Mouse (Mus musculus) hindbrain, embryonic 14.5 days (tissue): Measurements from ENCODE around the gene Synpr. TPM values are rescaled to one million over a fixed set of nuclear protein-coding genes. Genes with fewer than 3 reads are reported as not detected.

Experiments
- ATAC-seq: fragments of 200-750 bp; cut with Nextera tagmentation; 2 replicates; pipeline ENCODE4 v1.8.0; 2017; ENCODE audit warnings: moderate number of reproducible peaks, mild to moderate bottlenecking, moderate TSS enrichment, moderate library complexity; ENCODE audit not compliant: low FRiP score
- DNase-seq: peaks from one replicate; pipeline ENCODE4 v3.0.0-alpha.2; 2015; ENCODE audit warnings: low spot score
- H3K27ac ChIP-seq: fragments of 300-500 bp; sonication (generic); 2 replicates; pipeline ENCODE4 v1.5.1; 2014; ENCODE audit warnings: mild to moderate bottlenecking, moderate library complexity
- H3K27me3 ChIP-seq: fragments of 300-500 bp; sonication (generic); 2 replicates; pipeline ENCODE4 v1.6.1; 2014; ENCODE audit warnings: mild to moderate bottlenecking, low read length, mixed read lengths; ENCODE audit not compliant: control insufficient read depth, insufficient read depth
- H3K36me3 ChIP-seq: fragments of 300-500 bp; sonication (generic); replicated peaks from 2 replicates; pipeline ENCODE4 v1.6.1; 2014; ENCODE audit not compliant: control insufficient read depth, insufficient read depth
- H3K4me1 ChIP-seq: fragments of 300-500 bp; sonication (generic); replicated peaks from 2 replicates; pipeline ENCODE4 v1.6.1; 2014; ENCODE audit warnings: antibody characterized with exemption, low read length, mixed read lengths; ENCODE audit not compliant: control insufficient read depth, insufficient read depth
- H3K4me2 ChIP-seq: fragments of 300-500 bp; sonication (generic); replicated peaks from 2 replicates; pipeline ENCODE4 v1.6.1; 2014; ENCODE audit warnings: mild to moderate bottlenecking, moderate library complexity
- H3K4me3 ChIP-seq: fragments of 300-500 bp; sonication (generic); replicated peaks from 2 replicates; pipeline ENCODE4 v1.5.1; 2014; ENCODE audit warnings: mild to moderate bottlenecking, low read length
- H3K9ac ChIP-seq: fragments of 300-500 bp; sonication (generic); 2 replicates; pipeline ENCODE4 v1.6.1; 2014
- H3K9me3 ChIP-seq: fragments of 300-500 bp; sonication (generic); 2 replicates; pipeline ENCODE4 v1.6.1; 2016; ENCODE audit warnings: low read length; ENCODE audit not compliant: control insufficient read depth
- WGBS: fragments of 180-500 bp; shearing (Covaris S2); extraction: QIAGEN DNeasy Blood & Tissue Kit; methylation state at CpG from one replicate; pipeline ENCODE4 v1.1.7; 2014; 5-methylcytosine and 5-hydroxymethylcytosine counted together
- polyA plus RNA-seq: library from polyadenylated mRNA; unstranded; fragments of >200 nt; fragmentation: Nextera tagmentation; extraction: Ambion mirVana; gene quantifications from 2 replicates; pipeline ENCODE4 v1.2.1, GENCODE M21; 2014

Synpr gene
- polyA plus RNA-seq, 1 experiment from 2014 or later = 52.7 TPM

DNA sequence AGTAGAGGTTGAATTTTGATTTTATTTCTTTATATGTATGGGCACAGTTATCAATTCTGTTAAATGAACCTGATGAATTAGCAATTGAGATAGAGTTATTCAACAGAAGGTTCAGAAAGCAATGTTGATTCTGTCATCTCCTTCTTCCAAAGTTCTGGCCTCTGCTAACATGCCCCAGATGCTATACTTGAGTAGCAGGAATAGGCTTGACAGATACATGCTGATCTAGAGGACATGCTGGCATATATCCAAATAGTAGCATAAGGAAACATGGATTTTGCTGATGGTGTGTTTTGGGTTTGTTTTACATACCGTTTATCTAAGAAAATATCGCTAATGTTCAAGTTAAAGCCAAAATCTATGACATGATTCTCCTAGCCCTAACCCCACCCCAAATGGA is 273.5 kb downstream of the Synpr start:
- H3K4me1 ChIP-seq = no peaks in the 10 kb centered on the region
- H3K27ac ChIP-seq = no peak overlapping the region
- 92% methylated on average over 2 of the region's 2 CpGs for WGBS
- H3K27me3 ChIP-seq = no peaks in the 10 kb centered on the region
- no peak overlapping the region for H3K4me2 ChIP-seq
- no peak overlapping the region for H3K9ac ChIP-seq
- no peak for ATAC-seq
- no peak for DNase-seq
- H3K4me3 ChIP-seq = no peak overlapping the region
- no peaks in the 10 kb centered on the region for H3K36me3 ChIP-seq
- H3K9me3 ChIP-seq = no peaks in the 10 kb centered on the region

DNA sequence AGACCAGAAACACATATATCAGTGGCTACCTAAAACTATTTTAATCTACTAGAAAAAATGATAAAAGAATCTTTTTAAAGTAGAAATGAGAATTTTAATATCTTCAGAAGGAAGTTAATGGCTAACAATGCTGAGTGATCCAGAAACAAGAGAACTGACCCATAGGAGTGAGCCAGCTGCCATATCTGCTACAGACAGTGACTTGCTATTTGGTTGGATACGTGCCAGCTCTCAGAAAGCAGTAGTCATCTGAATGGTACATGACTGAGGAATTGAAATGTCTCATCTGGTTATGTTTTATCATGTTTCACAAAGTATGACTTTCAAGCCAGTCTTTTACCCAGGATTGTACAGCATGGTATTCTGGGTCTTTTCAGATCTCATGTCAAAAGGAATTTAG is 282.7 kb downstream of the Synpr start:
- H3K9me3 ChIP-seq = no peaks in the 10 kb centered on the region
- 76% methylated on average over 1 of the region's 1 CpGs for WGBS
- no peak overlapping the region for H3K4me3 ChIP-seq
- no peaks in the 10 kb centered on the region for H3K4me1 ChIP-seq
- H3K27ac ChIP-seq = no peak overlapping the region
- no peaks in the 10 kb centered on the region for H3K36me3 ChIP-seq
- no peak overlapping the region for H3K4me2 ChIP-seq
- no peak for ATAC-seq
- H3K27me3 ChIP-seq = no peaks in the 10 kb centered on the region
- no peak overlapping the region for H3K9ac ChIP-seq
- no peak for DNase-seq

DNA sequence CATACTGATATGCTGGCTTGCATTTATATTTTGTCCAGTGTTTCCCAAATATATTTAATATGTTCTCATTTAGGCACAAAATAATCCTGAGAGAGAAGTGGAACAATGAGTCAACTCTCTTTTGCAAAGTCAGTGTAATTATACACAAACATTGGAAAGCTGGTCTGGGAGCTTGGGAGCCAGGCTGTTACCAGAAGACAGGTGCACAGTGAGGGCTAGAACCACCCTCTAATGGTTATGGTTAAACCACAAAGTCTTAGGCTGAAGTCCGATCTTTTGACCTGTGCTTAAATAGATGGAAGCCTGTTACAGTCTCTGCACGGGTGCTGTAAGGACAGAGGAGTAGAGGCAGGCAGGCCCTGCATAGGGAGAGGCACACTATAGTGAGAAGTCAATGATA is 283.4 kb downstream of the Synpr start:
- WGBS = 94% methylated on average over 2 of the region's 2 CpGs
- Histone ChIP-seq H3K9ac (no peak overlapping the region), H3K36me3 (no peaks in the 10 kb centered on the region), H3K4me2 (no peak overlapping the region), H3K4me3 (no peak overlapping the region), H3K27ac (no peak overlapping the region), H3K27me3 (no peaks in the 10 kb centered on the region), H3K4me1 (no peaks in the 10 kb centered on the region), H3K9me3 (no peaks in the 10 kb centered on the region)
- DNase-seq (no peak), ATAC-seq (no peak)

DNA sequence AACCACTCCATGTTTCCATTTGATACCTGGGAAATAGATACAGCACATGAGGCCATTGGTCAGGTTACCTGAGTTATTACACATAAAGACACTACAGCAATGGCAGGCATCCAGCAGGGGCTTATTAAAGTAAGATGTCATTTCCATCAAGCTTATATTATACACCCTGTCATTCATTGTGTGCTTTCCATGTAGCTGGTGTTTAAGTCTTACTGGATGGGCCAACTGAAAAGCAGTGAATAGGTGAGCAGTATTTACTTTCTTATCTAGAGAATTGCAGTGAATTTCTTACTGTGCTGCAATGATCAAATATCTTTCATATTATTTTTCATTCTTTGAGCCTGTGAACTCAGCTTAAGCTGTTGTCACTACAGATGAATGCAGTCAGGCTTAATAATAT is 287.4 kb downstream of the Synpr start:
- Histone ChIP-seq H3K27ac (no peak overlapping the region), H3K9me3 (no peaks in the 10 kb centered on the region), H3K9ac (no peak overlapping the region), H3K36me3 (no peaks in the 10 kb centered on the region), H3K4me1 (no peaks in the 10 kb centered on the region), H3K4me3 (no peak overlapping the region), H3K4me2 (no peak overlapping the region), H3K27me3 (no peaks in the 10 kb centered on the region)
- DNase-seq = no peak
- no peak for ATAC-seq

DNA sequence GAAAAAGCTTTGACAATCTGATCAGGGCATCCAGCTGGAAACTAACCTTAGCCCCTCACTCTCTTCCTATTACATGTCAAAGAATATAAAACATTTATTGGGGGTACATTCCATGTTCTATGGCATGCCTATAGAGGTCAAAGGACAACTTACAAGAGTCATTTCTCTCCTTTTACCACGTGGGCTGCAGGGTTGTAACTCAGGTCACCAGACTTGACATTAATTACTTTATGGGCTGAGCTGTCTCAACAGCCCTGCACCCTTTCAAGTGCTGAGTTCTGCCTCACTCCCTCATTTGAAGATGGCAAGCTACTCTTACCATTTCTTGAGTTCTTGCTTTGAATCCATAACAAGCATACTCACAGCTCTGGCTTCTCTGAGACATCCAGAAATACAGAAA is 287.9 kb downstream of the Synpr start:
- no peak overlapping the region for H3K4me2 ChIP-seq
- WGBS = 41% methylated on average over 1 of the region's 1 CpGs
- H3K27me3 ChIP-seq = no peaks in the 10 kb centered on the region
- H3K4me3 ChIP-seq = no peak overlapping the region
- no peaks in the 10 kb centered on the region for H3K9me3 ChIP-seq
- H3K4me1 ChIP-seq = no peaks in the 10 kb centered on the region
- no peak overlapping the region for H3K27ac ChIP-seq
- ATAC-seq (no peak), DNase-seq (no peak)
- H3K9ac ChIP-seq = no peak overlapping the region
- H3K36me3 ChIP-seq = no peaks in the 10 kb centered on the region

DNA sequence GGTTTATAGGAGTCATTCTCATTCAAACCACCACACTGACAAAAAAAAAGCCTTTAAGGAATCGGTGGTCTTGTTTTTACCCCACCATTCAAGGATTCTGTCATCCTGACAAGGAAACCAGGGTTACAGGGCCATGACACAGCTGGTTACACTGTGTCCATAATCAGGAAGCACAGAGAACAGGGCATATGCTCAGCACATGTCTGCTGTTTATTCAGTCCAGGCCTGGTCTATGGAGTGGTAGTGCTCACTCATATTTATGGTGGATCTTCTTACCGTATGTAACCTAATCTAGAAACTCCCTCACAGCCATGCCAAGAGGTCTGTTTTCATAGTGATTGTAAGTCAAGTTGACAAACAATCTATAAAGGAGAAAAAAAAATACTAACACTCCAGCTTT is 293.5 kb downstream of the Synpr start:
- no peak for DNase-seq
- Histone ChIP-seq H3K4me3 (no peak overlapping the region), H3K27ac (no peak overlapping the region), H3K9ac (no peak overlapping the region), H3K27me3 (no peaks in the 10 kb centered on the region), H3K36me3 (no peaks in the 10 kb centered on the region), H3K4me2 (no peak overlapping the region), H3K4me1 (no peaks in the 10 kb centered on the region), H3K9me3 (no peaks in the 10 kb centered on the region)
- 83% methylated on average over 2 of the region's 2 CpGs for WGBS
- no peak for ATAC-seq

DNA sequence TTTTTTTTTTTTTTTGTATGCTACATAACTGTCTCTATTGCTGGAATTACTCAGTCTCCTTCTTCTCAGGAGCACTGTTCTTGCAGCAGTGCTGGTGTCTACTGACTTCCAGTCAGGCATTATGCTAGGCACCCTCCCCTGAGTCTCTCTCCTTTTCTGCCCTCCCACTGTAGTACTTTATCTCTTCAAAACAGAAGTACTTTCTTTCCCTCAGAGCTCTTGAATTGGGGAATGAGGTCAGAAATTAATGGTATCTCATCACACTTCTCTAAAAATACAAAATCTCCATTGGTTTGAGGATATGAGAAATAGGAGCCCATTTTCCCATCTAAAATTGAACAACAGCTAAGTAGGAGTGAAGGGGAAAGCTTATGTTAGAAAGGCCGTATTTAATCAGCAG is 294.2 kb downstream of the Synpr start:
- no peaks in the 10 kb centered on the region for H3K36me3 ChIP-seq
- WGBS = 84% methylated on average over 1 of the region's 1 CpGs
- no peak for ATAC-seq
- no peak overlapping the region for H3K9ac ChIP-seq
- no peaks in the 10 kb centered on the region for H3K9me3 ChIP-seq
- no peaks in the 10 kb centered on the region for H3K27me3 ChIP-seq
- no peaks in the 10 kb centered on the region for H3K4me1 ChIP-seq
- H3K4me3 ChIP-seq = no peak overlapping the region
- H3K4me2 ChIP-seq = no peak overlapping the region
- no peak for DNase-seq
- H3K27ac ChIP-seq = no peak overlapping the region

DNA sequence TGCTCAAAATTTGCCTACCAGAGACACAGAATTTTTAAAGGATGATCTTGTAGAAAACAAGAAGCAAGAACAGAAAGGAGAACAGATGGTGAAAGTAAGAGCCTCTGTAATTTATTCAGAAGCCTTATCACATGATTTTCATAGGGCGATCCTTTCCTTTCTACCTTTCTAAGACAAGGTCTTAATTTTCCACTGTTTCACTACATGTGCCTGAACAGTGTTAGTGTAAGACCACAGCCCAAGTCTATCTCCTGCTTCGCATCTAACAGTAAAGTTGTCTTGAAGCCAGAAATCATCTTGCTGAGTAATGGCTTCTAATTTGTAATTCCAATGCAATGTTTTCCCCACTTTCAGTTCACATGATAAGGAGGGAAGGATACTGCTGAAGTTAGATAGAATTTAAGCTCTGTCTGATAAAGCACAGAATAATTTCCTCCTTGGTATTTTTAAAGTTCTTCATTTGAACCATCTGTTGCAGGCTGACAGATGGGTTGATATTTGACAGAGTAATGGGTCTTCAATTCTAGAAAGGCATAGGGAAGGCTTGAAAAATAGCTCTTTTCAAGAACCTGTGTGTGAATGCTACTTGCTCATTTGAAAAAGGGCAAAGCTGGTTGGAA is 308.9 kb downstream of the Synpr start:
- Histone ChIP-seq H3K27ac (no peak overlapping the region), H3K36me3 (no peaks in the 10 kb centered on the region), H3K4me3 (no peak overlapping the region), H3K4me1 (no peaks in the 10 kb centered on the region), H3K9me3 (no peaks in the 10 kb centered on the region), H3K4me2 (no peak overlapping the region), H3K9ac (no peak overlapping the region), H3K27me3 (no peaks in the 10 kb centered on the region)
- DNase-seq = no peak
- 93% methylated on average over 2 of the region's 2 CpGs for WGBS
- no peak for ATAC-seq

DNA sequence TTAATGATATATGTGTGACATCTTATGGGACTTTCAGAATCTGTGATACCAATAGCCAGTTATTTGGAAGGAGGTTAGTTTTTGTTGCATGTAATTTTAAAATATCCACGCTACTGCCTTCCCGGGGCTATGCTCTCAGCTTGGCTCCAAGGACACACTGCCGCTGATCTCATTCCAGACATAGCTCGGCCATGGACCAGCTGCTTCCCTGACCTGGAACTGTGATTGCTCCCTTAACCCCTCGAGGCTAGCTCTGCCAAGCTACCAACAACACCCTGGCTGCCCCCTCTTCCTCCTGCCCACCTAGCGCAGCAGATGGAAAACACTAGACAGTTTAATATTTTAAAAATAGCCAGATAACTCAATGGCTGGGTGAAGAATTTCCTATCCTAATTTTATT is 311.7 kb downstream of the Synpr start:
- Histone ChIP-seq H3K27ac (no peak overlapping the region), H3K27me3 (no peaks in the 10 kb centered on the region), H3K9me3 (no peaks in the 10 kb centered on the region), H3K36me3 (no peaks in the 10 kb centered on the region), H3K4me1 (no peaks in the 10 kb centered on the region), H3K4me3 (no peak overlapping the region), H3K4me2 (no peak overlapping the region), H3K9ac (no peak overlapping the region)
- ATAC-seq (no peak), DNase-seq (no peak)
- WGBS = 79% methylated on average over 6 of the region's 6 CpGs

DNA sequence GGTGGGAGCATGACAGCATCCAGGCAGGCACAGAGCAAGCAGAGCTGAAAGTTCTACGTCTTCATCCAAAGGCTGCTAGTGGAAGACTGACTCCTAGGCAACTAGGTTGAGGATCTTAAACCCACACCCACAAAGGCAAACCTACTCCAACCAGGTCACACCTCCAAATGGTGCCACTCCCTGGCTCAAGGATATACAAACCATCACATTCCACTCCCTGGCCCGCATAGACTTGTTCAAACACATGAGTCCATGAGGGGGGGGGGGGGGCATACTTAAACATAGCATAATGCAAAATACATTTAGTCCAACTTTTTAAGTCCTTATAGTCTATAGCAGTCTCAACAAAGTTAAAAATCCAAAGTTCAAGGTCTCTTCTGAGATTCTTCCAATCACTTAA is 312.6 kb downstream of the Synpr start:
- no peaks in the 10 kb centered on the region for H3K9me3 ChIP-seq
- H3K4me1 ChIP-seq = no peaks in the 10 kb centered on the region
- ATAC-seq (no peak), DNase-seq (no peak)
- H3K27me3 ChIP-seq = no peaks in the 10 kb centered on the region
- H3K9ac ChIP-seq = no peak overlapping the region
- 87% methylated on average over 2 of the region's 2 CpGs for WGBS
- no peak overlapping the region for H3K4me2 ChIP-seq
- H3K27ac ChIP-seq = no peak overlapping the region
- no peaks in the 10 kb centered on the region for H3K36me3 ChIP-seq
- no peak overlapping the region for H3K4me3 ChIP-seq
